Mouse (Mus musculus): ENCODE measurements at regions not wholly inside any gene's neighbourhood (a gene's known extent, or its start where the extent isn't known, plus 50 kb on each side); places are given as distances from the start of the nearest gene placed in this dataset.

DNA sequence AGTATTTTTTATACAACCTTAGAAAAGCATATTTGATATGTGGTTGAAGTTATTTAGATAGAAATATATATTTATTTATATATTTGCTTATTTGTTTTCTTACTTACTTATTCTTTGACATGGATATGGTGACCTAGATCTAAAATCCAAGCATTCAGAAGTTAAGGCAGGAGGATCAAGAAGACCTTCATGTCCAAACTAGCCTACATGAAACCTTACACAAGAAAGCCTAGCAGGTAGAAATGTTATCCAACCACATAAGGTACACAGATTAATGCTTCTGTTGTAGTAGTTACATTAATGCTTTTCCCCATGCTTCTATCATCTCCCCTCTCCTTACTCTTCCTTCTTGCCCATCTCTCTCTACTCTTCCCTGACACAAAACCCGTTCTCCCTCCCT, 93.2 kb upstream of the Cpeb2 start:
- Histone ChIP-seq H3K4me1 (ENCODE audit: control insufficient read depth in 1 of 2, insufficient read depth in 2 of 2) (no peaks in the 10 kb centered on the region), H3K9ac (ENCODE audit: insufficient read depth, low read depth) (no peak overlapping the region), H3K27me3 (replicated peaks) (no peaks in the 10 kb centered on the region), H3K79me2 (replicated peaks; ENCODE audit: control insufficient read depth, extremely low read depth, insufficient read depth, poor library complexity, severe bottlenecking) (no peaks in the 10 kb centered on the region), H3K36me3 (replicated peaks in 1 of 2; ENCODE audit: control insufficient read depth in 1 of 2, insufficient read depth in 1 of 2, low read length in 1 of 2) (no peaks in the 10 kb centered on the region), H3K9me3 (replicated peaks; ENCODE audit: low read length) (no peaks in the 10 kb centered on the region), H3K27ac (ENCODE audit: insufficient read depth, low read depth) (no peak overlapping the region), H3K4me2 (ENCODE audit: insufficient read depth, low read depth, poor library complexity, severe bottlenecking) (no peak overlapping the region), H3K4me3 (replicated peaks in 1 of 3; ENCODE audit: low read depth in 2 of 3, low read length in 2 of 3, poor library complexity in 1 of 3) (no peak overlapping the region)
- TF ChIP-seq POLR2A (IDR thresholded peaks at IDR 0.05; ENCODE audit: low read depth, low read length) (no peak), RCOR1 (conservative IDR thresholded peaks at IDR 0.05; ENCODE audit: low read depth, low read length) (no peak), NRF1 (IDR thresholded peaks at IDR 0.05; ENCODE audit: low read depth, low read length) (no peak)
- dilution Hi-C loops (cut with MboI; ENCODE audit: extremely low pct_ligation_motif_present, extremely low pct_unique_long_range_greater_than_20kb, low sequenced_read_pairs) (no loop called here), in situ Hi-C loops (cut with MboI; ENCODE audit: low pct_ligation_motif_present, low pct_unique_long_range_greater_than_20kb, low sequenced_read_pairs) (no loop called here)
- no peak for DNase-seq (ENCODE audit: extremely low read depth)

DNA sequence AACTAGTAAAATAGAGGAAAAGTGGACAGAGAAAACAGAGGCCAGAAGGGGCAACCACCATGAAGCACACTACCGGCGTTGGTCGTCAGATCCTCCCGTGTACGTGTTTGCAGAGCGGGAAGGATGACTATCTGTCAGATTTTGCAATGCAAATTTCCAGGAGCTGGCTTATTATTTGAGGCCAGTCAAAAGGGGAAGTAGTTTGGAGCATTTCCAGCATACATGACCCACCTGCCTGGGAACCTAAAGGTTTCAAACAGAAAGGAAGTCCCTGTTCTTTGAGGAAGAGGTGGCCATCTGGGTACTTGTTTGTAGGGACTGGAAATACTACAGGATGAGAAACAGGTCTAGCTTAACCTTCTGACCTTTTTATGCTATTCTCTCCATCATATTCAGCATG, 87.0 kb upstream of the Cpeb2 start:
- Histone ChIP-seq H3K27ac (ENCODE audit: insufficient read depth, low read depth) (no peak overlapping the region), H3K4me2 (ENCODE audit: insufficient read depth, low read depth, poor library complexity, severe bottlenecking) (peak overlapping the region; percentile 75), H3K4me3 (replicated peaks in 1 of 3; ENCODE audit: low read depth in 2 of 3, low read length in 2 of 3, poor library complexity in 1 of 3) (no peak overlapping the region), H3K79me2 (replicated peaks; ENCODE audit: control insufficient read depth, extremely low read depth, insufficient read depth, poor library complexity, severe bottlenecking) (no peaks in the 10 kb centered on the region), H3K9ac (ENCODE audit: insufficient read depth, low read depth) (no peak overlapping the region), H3K9me3 (replicated peaks; ENCODE audit: low read length) (no peaks in the 10 kb centered on the region), H3K36me3 (replicated peaks in 1 of 2; ENCODE audit: control insufficient read depth in 1 of 2, insufficient read depth in 1 of 2, low read length in 1 of 2) (no peaks in the 10 kb centered on the region), H3K4me1 (ENCODE audit: control insufficient read depth in 1 of 2, insufficient read depth in 2 of 2) (peaks cover 16 to 22% of the 10 kb centered on the region in 2 experiments), H3K27me3 (replicated peaks) (no peaks in the 10 kb centered on the region)
- in situ Hi-C loops (cut with MboI; ENCODE audit: low pct_ligation_motif_present, low pct_unique_long_range_greater_than_20kb, low sequenced_read_pairs): no loop called here
- DNase-seq (ENCODE audit: extremely low read depth): peak; percentile 90
- dilution Hi-C loops (cut with MboI; ENCODE audit: extremely low pct_ligation_motif_present, extremely low pct_unique_long_range_greater_than_20kb, low sequenced_read_pairs): no loop called here
- no peak for TF ChIP-seq RAD21 (IDR thresholded peaks at IDR 0.05; ENCODE audit: low read depth, low read length)
- TF ChIP-seq ZKSCAN1 (IDR thresholded peaks at IDR 0.05; ENCODE audit: borderline replicate concordance, low read depth, low read length): no peak
- peak; percentile 42; the same call in 1 of the 2 replicates for TF ChIP-seq MYC (IDR thresholded peaks at IDR 0.05; ENCODE audit: low read depth, low read length)
- TF ChIP-seq BHLHE40 (IDR thresholded peaks at IDR 0.05; ENCODE audit: low read depth, low read length): peak; percentile 73
- TF ChIP-seq ZNF384 (IDR thresholded peaks at IDR 0.05; ENCODE audit: low read depth, low read length): no peak
- TF ChIP-seq EP300 (IDR thresholded peaks at IDR 0.05; ENCODE audit: low read length): peak; percentile 84
- no peak for TF ChIP-seq MAX (IDR thresholded peaks at IDR 0.05; ENCODE audit: low read length)
- TF ChIP-seq POLR2AphosphoS2 (IDR thresholded peaks at IDR 0.05; ENCODE audit: low read depth, low read length): no peak
- TF ChIP-seq MEF2A (IDR thresholded peaks at IDR 0.05; ENCODE audit: borderline replicate concordance, low read depth, low read length): peak; percentile 71; the same call in 1 of the 2 replicates
- TF ChIP-seq USF2 (conservative IDR thresholded peaks at IDR 0.05; ENCODE audit: low read depth, low read length): no peak
- peak; percentile 37; the same call in 1 of the 2 replicates for TF ChIP-seq CHD1 (IDR thresholded peaks at IDR 0.05; ENCODE audit: low read depth, low read length)
- peak; percentile 72; the same call in 1 of the 2 replicates for TF ChIP-seq E2F4 (IDR thresholded peaks at IDR 0.05; ENCODE audit: insufficient replicate concordance, low read depth, low read length)
- TF ChIP-seq CTCF (conservative IDR thresholded peaks at IDR 0.05 in 1 of 2, IDR thresholded peaks at IDR 0.05 in 1 of 2; ENCODE audit: low read depth in 2 of 2, low read length in 2 of 2): no peak
- TF ChIP-seq POLR2A (IDR thresholded peaks at IDR 0.05; ENCODE audit: low read depth, low read length): no peak
- no peak for TF ChIP-seq USF1 (IDR thresholded peaks at IDR 0.05; ENCODE audit: low read depth, low read length)
- TF ChIP-seq ZMIZ1 (IDR thresholded peaks at IDR 0.05; ENCODE audit: low read depth, low read length): no peak
- no peak for TF ChIP-seq ZC3H11A (IDR thresholded peaks at IDR 0.05; ENCODE audit: low read depth, low read length)
- no peak for TF ChIP-seq GABPA (IDR thresholded peaks at IDR 0.05; ENCODE audit: insufficient replicate concordance, low read depth, low read length)
- peak; percentile 72 for TF ChIP-seq ETS1 (conservative IDR thresholded peaks at IDR 0.05; ENCODE audit: low read depth, low read length)
- no peak for TF ChIP-seq NELFE (IDR thresholded peaks at IDR 0.05; ENCODE audit: low read depth, low read length)
- TF ChIP-seq MAFK (IDR thresholded peaks at IDR 0.05; ENCODE audit: insufficient replicate concordance, low read length): 0 out of 2 replicates have a peak, but pooled peaks have one; percentile 41
- TF ChIP-seq HCFC1 (IDR thresholded peaks at IDR 0.05; ENCODE audit: low read depth, low read length): no peak
- no peak for TF ChIP-seq SMC3 (IDR thresholded peaks at IDR 0.05; ENCODE audit: low read depth, low read length)
- TF ChIP-seq IRF4 (IDR thresholded peaks at IDR 0.05; ENCODE audit: low read depth, low read length): peak; percentile 64
- no peak for TF ChIP-seq KAT2A (IDR thresholded peaks at IDR 0.05; ENCODE audit: insufficient replicate concordance, low read length)
- no peak for TF ChIP-seq MXI1 (IDR thresholded peaks at IDR 0.05; ENCODE audit: low read depth, low read length)
- no peak for TF ChIP-seq SIN3A (IDR thresholded peaks at IDR 0.05; ENCODE audit: low read length)
- peak; percentile 47 for TF ChIP-seq JUND (conservative IDR thresholded peaks at IDR 0.05; ENCODE audit: low read depth, low read length)
- no peak for TF ChIP-seq PAX5 (IDR thresholded peaks at IDR 0.05; ENCODE audit: low read length)
- TF ChIP-seq TCF12 (IDR thresholded peaks at IDR 0.05; ENCODE audit: low read depth, low read length): peak; percentile 48
- 0 out of 2 replicates have a peak, but pooled peaks have one; percentile 45 for TF ChIP-seq TBP (conservative IDR thresholded peaks at IDR 0.05; ENCODE audit: low read depth, low read length)
- no peak for TF ChIP-seq CHD2 (IDR thresholded peaks at IDR 0.05; ENCODE audit: low read length)
- TF ChIP-seq NRF1 (IDR thresholded peaks at IDR 0.05; ENCODE audit: low read depth, low read length): no peak
